Mouse (Mus musculus): ENCODE measurements around the gene Nipal4.

Nipal4 gene

GRCm38 (mm10) chr11:46115011-46115410, 51.3 kb downstream of the Nipal4 start:
- no peak for DNase-seq (ENCODE audit: low spot score in 2 of 2)

GRCm38 (mm10) chr11:46114221-46114620, 52.1 kb downstream of the Nipal4 start:
- DNase-seq (ENCODE audit: low spot score in 2 of 2), result no peak

- DNase-seq (ENCODE audit: low spot score in 2 of 2), result no peak
These were observed 53.1 kb downstream of the Nipal4 start for GRCm38 (mm10) chr11:46113211-46113610.

- no peak for DNase-seq (ENCODE audit: low spot score in 2 of 2)
These were observed 55.4 kb downstream of the Nipal4 start for GRCm38 (mm10) chr11:46110945-46111287.

- no peak for DNase-seq (ENCODE audit: low spot score in 2 of 2)
These were observed 56.0 kb downstream of the Nipal4 start for GRCm38 (mm10) chr11:46110156-46110944.

GRCm38 (mm10) chr11:46109206-46109605, 57.1 kb downstream of the Nipal4 start:
- no peak for DNase-seq (ENCODE audit: low spot score in 2 of 2)

GRCm38 (mm10) chr11:46107046-46107445, 59.3 kb downstream of the Nipal4 start:
- DNase-seq (ENCODE audit: low spot score in 2 of 2), result no peak

- no peak for DNase-seq (ENCODE audit: low spot score in 2 of 2)
These were observed 64.2 kb downstream of the Nipal4 start for GRCm38 (mm10) chr11:46102107-46102506.
